Mouse (Mus musculus) cerebellum, adult 2 months (tissue): ENCODE measurements at regions not wholly inside any gene's neighbourhood (a gene's known extent, or its start where the extent isn't known, plus 50 kb on each side); places are given as distances from the start of the nearest gene placed in this dataset.
A peak's percentile ranks its signal among the peaks of the same experiment; 100 is the strongest.

Experiments
- DNase-seq, 2 experiments: peaks; one replicate each; pipeline ENCODE4 v3.0.0; 2021
- H3K27ac ChIP-seq: fragments of 200-500 bp; 2 replicates; pipeline ENCODE4 v1.5.1; 2012; ENCODE audit warnings: low read length, control low read depth, inconsistent platforms; ENCODE audit not compliant: insufficient read depth
- H3K27me3 ChIP-seq: fragments of 200-500 bp; 2 replicates; pipeline ENCODE4 v1.6.1; 2012; ENCODE audit warnings: inconsistent platforms, mild to moderate bottlenecking, low read length, moderate library complexity; ENCODE audit not compliant: control insufficient read depth, insufficient read depth
- H3K4me1 ChIP-seq: fragments of 200-500 bp; 2 replicates; pipeline ENCODE4 v1.6.1; 2011; ENCODE audit warnings: low read length; ENCODE audit not compliant: control insufficient read depth, insufficient read depth
- H3K4me3 ChIP-seq: fragments of 200-500 bp; replicated peaks from 2 replicates; pipeline ENCODE3; 2011; ENCODE audit warnings: mild to moderate bottlenecking, low read depth, low read length, control low read depth; ENCODE audit not compliant: insufficient read depth
- CTCF ChIP-seq: fragments of 200-500 bp; IDR thresholded peaks from 2 replicates; pipeline ENCODE4 v1.5.1; 2011; ENCODE audit warnings: low read depth, mild to moderate bottlenecking, control low read depth, low read length, moderate library complexity, borderline replicate concordance; ENCODE audit not compliant: insufficient read depth
- POLR2A ChIP-seq: fragments of 200-500 bp; IDR thresholded peaks from 2 replicates; pipeline ENCODE4 v1.6.1; 2011; ENCODE audit warnings: low read length, control low read depth, borderline replicate concordance; ENCODE audit not compliant: insufficient read depth
- WGBS: fragments of 180-500 bp; shearing (Covaris S2); methylation state at CpG from one replicate; pipeline ENCODE4 v1.1.7; 2018; 5-methylcytosine and 5-hydroxymethylcytosine counted together

GRCm38 (mm10) chr19:27694478-27694877 lies 264.9 kb upstream of the Pum3 start:
- TF ChIP-seq POLR2A: no peak
- no peak for TF ChIP-seq CTCF
- 58% methylated on average over 4 of the region's 4 CpGs for WGBS
- H3K4me3 ChIP-seq: no peak overlapping the region
- H3K4me1 ChIP-seq: no peaks in the 10 kb centered on the region
- DNase-seq: no peak
- no peaks in the 10 kb centered on the region for H3K27me3 ChIP-seq
- no peak overlapping the region for H3K27ac ChIP-seq

GRCm38 (mm10) chr19:27693706-27694105 lies 264.1 kb upstream of the Pum3 start:
- H3K27ac ChIP-seq: no peak overlapping the region
- TF ChIP-seq POLR2A (no peak), CTCF (no peak)
- no peak overlapping the region for H3K4me3 ChIP-seq
- no peak for DNase-seq
- WGBS: 85% methylated on average over 7 of the region's 7 CpGs
- no peaks in the 10 kb centered on the region for H3K27me3 ChIP-seq
- no peaks in the 10 kb centered on the region for H3K4me1 ChIP-seq

- H3K27ac ChIP-seq: no peak overlapping the region
- TF ChIP-seq POLR2A: no peak
- no peak for TF ChIP-seq CTCF
- 94% methylated on average over 6 of the region's 6 CpGs for WGBS
- H3K4me1 ChIP-seq: no peaks in the 10 kb centered on the region
- DNase-seq: no peak
- H3K27me3 ChIP-seq: no peaks in the 10 kb centered on the region
- H3K4me3 ChIP-seq: no peak overlapping the region
Measured at GRCm38 (mm10) chr19:27692944-27693343, 263.3 kb upstream of the Pum3 start.

- 57% methylated on average over 2 of the region's 2 CpGs for WGBS
- DNase-seq: no peak
- Histone ChIP-seq H3K27ac (no peak overlapping the region), H3K27me3 (no peaks in the 10 kb centered on the region), H3K4me1 (no peaks in the 10 kb centered on the region), H3K4me3 (no peak overlapping the region)
- TF ChIP-seq CTCF: peak; percentile 32
- no peak for TF ChIP-seq POLR2A
Measured at GRCm38 (mm10) chr19:27683426-27683825, 253.8 kb upstream of the Pum3 start.

- 75% methylated on average over 7 of the region's 7 CpGs for WGBS
- no peak for DNase-seq
- TF ChIP-seq POLR2A (no peak), CTCF (no peak)
- no peaks in the 10 kb centered on the region for H3K27me3 ChIP-seq
- H3K27ac ChIP-seq: no peak overlapping the region
- no peak overlapping the region for H3K4me3 ChIP-seq
- H3K4me1 ChIP-seq: no peaks in the 10 kb centered on the region
Measured at GRCm38 (mm10) chr19:27679427-27679826, 249.8 kb upstream of the Pum3 start.

GRCm38 (mm10) chr19:27672679-27673190 lies 243.1 kb upstream of the Pum3 start:
- 86% methylated on average over 2 of the region's 2 CpGs for WGBS
- Histone ChIP-seq H3K27me3 (no peaks in the 10 kb centered on the region), H3K4me3 (no peak overlapping the region), H3K27ac (no peak overlapping the region), H3K4me1 (no peaks in the 10 kb centered on the region)
- DNase-seq: no peak
- no peak for TF ChIP-seq POLR2A
- TF ChIP-seq CTCF: no peak

- no peak overlapping the region for H3K4me3 ChIP-seq
- TF ChIP-seq CTCF: no peak
- TF ChIP-seq POLR2A: no peak
- whole genome bisulfite sequencing: 59% methylated on average over 2 of the region's 2 CpGs
- no peaks in the 10 kb centered on the region for H3K27me3 ChIP-seq
- no peaks in the 10 kb centered on the region for H3K4me1 ChIP-seq
- no peak overlapping the region for H3K27ac ChIP-seq
- no peak for DNase-seq
Measured at GRCm38 (mm10) chr19:27663296-27663695, 233.7 kb upstream of the Pum3 start.

- Histone ChIP-seq H3K27ac (no peak overlapping the region), H3K27me3 (no peaks in the 10 kb centered on the region), H3K4me1 (no peaks in the 10 kb centered on the region), H3K4me3 (no peak overlapping the region)
- WGBS: 44% methylated on average over 3 of the region's 3 CpGs
- TF ChIP-seq POLR2A: no peak
- no peak for TF ChIP-seq CTCF
- no peak for DNase-seq
Measured at GRCm38 (mm10) chr19:27641001-27641400, 211.4 kb upstream of the Pum3 start.

GRCm38 (mm10) chr19:27633105-27633504 lies 203.5 kb upstream of the Pum3 start:
- no peaks in the 10 kb centered on the region; the same call in 1 of the 2 replicates for H3K27me3 ChIP-seq
- H3K27ac ChIP-seq: no peak overlapping the region
- WGBS: 57% methylated on average over 6 of the region's 6 CpGs
- H3K4me1 ChIP-seq: no peaks in the 10 kb centered on the region
- TF ChIP-seq POLR2A: no peak
- H3K4me3 ChIP-seq: no peak overlapping the region
- DNase-seq: no peak
